Mouse (Mus musculus) heart, adult 18-20 months (tissue): ENCODE results near the gene Lyzl4. TPM values are rescaled to one million over a fixed set of nuclear protein-coding genes. Genes with fewer than 3 reads are reported as not detected.

Experiments used
- DNase-seq, 2 experiments: peaks; one replicate each; pipeline ENCODE4 v3.0.0; 2021 to 2022; ENCODE audit warnings: mixed read lengths in 1 of 2
- long read RNA-seq, 2 experiments: library from polyadenylated mRNA; stranded (forward); transcript quantifications; one replicate each; pipeline ENCODE4 v2.0.0; 2021
- total RNA-seq, 2 experiments: library from RNA; stranded (reverse); gene quantifications; 2 replicates each; pipeline ENCODE4 v1.2.3; 2021

Lyzl4 gene
- not detected for total RNA-seq
- long read RNA-seq, experiment 1, result 0 reads
- long read RNA-seq, experiment 2, result 0 reads

DNA sequence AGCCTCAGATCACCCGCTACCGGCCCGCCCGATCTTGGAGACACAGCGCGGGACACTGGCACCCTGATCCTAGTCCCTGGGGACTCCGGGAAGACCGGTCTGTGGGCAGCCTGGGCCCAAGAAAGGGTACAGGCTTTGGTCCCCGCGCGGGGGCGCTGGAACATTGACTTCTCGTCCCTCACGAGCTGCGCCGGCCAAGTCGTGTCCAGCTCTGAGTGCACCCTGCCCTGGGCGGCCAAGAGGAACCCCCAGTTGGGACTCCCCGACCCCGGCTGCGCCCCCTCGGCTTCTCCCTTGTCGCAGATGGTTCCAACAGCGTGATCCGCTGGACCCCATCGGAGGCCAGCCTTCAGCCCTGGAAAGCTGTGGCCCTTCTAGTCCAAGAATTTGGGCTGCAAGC lies at the start of gene Lyzl4:
TSS of gene Lyzl4 (minus strand) at position 96 of the 400 bp plus-strand sequence.
- DNase-seq, result peak; percentile 83 to 88

DNA sequence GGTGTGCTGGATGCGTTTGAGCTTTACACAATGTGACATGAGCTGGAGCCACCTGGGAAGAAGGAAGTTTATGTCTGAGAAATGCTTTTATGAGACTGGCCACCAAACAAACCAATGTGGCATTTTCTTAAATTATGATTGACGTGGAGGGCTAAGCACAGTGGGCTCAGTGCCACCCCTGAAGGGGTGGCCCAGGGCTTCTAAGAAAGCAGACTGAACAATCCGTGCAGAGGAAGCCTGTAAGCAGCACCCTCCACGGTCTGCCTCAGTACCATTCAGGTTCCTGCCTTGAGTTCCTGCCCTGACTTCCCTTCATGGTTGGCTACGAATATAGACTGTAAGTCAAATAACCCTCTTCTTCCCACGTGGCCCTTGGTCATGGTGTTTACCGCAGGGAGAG lies 48.8 kb upstream of the Lyzl4 start:
- no peak for DNase-seq

GRCm38 (mm10) chr9:121690200-121690651 lies 48.3 kb upstream of the Lyzl4 start:
- no peak for DNase-seq

GRCm38 (mm10) chr9:121684702-121685101 lies 42.8 kb upstream of the Lyzl4 start:
- no peak for DNase-seq

DNA sequence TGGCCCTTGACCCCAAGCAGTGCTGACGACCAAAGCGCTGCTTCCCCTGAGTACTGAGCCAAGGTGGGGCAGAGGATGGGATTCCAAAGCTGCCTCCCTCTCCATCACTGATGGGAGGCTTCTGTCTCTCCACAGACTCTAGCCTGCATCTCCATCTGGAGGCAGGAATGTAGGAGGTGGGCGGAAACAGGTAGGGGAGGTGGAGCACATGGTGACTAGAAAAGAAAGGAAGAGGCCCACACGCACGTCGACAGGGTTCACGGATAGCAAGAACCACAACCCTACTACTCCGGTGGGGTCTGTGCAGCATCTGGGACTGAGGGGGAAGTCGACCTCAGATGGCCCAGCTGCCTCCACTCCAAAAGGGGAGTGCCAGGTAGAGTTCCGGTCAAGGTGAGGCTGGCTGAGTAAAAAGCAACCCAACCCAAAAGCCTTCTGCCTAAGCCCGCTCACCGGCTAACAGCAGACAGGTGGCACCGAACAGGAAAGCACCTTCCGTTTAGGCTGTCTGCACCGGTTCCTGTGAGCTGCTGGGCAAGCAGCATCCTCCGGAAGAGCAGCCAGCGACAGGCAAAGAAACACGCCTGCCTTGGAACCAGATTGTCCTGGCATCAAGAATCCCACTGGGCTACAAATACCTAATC lies 40.3 kb upstream of the Lyzl4 start:
- DNase-seq, result no peak

- DNase-seq, result no peak
These were observed 39.3 kb upstream of the Lyzl4 start for GRCm38 (mm10) chr9:121681191-121681590.

- peak; percentile 56 to 62 for DNase-seq
These were observed 37.7 kb upstream of the Lyzl4 start for GRCm38 (mm10) chr9:121679549-121679948.

DNA sequence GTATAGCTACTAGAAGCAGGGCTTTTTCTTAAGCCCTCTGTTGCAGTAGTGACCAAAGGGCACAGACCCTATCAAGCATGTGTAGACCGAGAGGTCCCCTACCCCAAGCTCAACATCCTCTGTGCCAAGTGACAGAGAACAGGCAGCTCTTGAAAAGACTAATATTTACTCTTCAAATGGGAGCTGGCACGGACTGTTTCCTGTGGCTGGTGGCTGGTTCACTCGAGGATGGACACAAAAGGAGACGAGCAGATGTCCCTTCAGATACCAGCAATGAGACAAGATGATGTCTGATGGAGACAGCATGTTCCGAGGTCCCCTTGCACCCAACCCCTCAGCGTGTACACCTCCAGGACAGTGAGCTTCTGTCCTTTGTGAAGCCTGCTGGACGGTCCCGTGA lies 35.6 kb upstream of the Lyzl4 start:
- no peak for DNase-seq

GRCm38 (mm10) chr9:121677069-121677468 lies 35.2 kb upstream of the Lyzl4 start:
- DNase-seq, result no peak

GRCm38 (mm10) chr9:121675556-121675955 lies 33.7 kb upstream of the Lyzl4 start:
- DNase-seq, result no peak

GRCm38 (mm10) chr9:121675011-121675410 lies 33.1 kb upstream of the Lyzl4 start:
- peak in 1 of 2 experiments; percentile 32 for DNase-seq

DNA sequence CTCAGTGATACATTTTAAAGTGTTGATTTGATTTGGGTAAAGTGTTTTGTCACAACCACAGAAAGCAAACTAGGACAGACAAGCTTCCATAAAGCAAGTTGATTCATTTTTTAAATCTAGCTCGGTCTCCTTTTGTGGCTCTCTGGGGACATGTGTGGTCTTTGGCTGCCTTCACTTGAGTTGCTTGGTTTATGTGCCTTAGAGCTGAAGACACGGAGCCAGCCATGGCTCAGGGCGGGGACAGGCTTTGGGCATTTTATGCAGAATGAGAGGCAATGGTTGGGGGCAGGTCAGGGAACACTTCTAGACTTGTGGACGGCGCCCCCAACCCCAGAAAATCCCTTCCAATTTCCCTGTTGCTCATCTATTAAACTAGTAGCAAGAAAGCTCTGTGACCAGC lies 31.8 kb upstream of the Lyzl4 start:
- no peak for DNase-seq

DNA sequence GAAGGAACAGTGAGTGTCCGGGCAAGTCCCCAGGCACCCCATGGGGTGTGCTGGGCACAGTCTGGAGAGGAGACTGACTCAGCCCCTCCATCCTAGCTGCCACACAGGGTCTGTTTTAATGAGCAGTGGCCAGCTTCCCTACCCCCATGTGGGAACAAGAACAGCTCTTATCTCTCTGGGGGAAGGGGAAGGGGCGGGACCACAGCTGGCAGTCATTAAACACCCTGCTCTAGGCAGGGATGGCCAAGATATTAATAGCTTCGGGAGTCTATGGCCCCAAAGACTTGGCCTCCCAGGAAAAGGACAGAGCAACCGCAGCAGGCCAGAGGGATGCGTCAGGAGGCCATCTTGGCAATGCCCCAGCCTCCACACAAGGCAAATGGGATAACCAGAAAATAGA lies 30.4 kb upstream of the Lyzl4 start:
- DNase-seq, result peak; percentile 69 to 76

DNA sequence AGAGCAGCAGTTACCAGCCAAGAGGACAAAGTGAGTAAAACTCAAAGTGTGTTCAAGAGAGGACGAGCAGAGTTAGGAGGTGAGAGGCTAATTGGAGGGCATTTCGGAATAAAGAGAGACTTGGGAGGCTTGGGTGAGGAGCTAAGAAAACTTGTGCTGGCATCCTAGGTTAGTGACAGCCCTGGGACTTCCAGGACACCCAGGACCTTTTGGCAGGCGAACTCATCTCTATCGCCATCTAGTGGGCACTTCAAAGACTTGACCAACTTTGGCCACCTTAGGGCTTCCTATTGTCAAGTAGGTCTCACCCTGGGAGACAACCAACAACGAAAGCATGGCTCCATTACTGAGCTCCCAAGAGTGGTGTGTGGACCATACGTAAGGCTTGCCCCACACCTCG lies 29.4 kb upstream of the Lyzl4 start:
- DNase-seq, result peak; percentile 60 to 72

GRCm38 (mm10) chr9:121669348-121669791 lies 27.5 kb upstream of the Lyzl4 start:
- peak; percentile 62 to 72 for DNase-seq

GRCm38 (mm10) chr9:121667822-121668221 lies 25.9 kb upstream of the Lyzl4 start:
- DNase-seq, result no peak

GRCm38 (mm10) chr9:121666957-121667630 lies 25.2 kb upstream of the Lyzl4 start:
- DNase-seq, result no peak

DNA sequence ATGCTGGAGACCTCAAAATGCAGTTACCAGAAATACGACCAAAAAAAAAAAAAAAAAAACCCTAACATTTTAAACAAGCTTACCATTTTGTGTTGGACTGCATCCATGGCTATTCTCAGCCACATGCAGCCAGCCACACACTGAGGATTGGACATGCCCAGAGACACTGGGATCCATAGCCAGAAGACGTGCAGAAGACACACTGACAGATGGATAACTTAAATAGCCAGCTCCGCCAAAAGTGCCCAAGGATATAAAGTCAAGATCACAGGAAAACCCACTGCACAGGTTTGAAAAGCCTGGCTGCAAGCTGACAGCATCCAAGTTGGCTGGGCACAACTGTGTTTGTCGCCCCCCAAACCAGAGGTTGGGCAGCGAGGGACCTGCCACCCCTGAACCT lies 22.2 kb upstream of the Lyzl4 start:
- no peak for DNase-seq

GRCm38 (mm10) chr9:121663467-121663866 lies 21.6 kb upstream of the Lyzl4 start:
- DNase-seq, result no peak

GRCm38 (mm10) chr9:121659791-121660190 lies 17.9 kb upstream of the Lyzl4 start:
- DNase-seq, result no peak

- no peak for DNase-seq
These were observed 16.4 kb upstream of the Lyzl4 start for GRCm38 (mm10) chr9:121658248-121658647.

DNA sequence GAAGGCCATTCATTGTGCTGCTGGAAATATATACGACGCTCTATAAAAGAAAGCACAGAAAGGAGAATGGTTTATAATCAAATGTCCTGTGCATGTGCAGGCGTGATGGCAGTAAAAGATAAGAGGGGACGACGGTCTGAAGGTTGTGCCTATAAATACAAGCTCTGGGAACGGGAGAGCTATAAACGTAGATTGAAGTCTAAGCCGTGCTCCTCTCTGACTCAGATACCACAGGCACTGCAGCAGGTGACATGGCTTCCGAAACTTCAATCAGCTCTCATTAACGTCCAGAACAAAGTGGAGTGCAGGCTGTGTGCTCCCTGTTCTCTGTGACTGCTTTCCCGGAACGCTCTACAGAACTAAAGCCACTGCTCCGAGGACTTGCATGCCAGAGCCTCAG lies 15.2 kb upstream of the Lyzl4 start:
- DNase-seq, result no peak

DNA sequence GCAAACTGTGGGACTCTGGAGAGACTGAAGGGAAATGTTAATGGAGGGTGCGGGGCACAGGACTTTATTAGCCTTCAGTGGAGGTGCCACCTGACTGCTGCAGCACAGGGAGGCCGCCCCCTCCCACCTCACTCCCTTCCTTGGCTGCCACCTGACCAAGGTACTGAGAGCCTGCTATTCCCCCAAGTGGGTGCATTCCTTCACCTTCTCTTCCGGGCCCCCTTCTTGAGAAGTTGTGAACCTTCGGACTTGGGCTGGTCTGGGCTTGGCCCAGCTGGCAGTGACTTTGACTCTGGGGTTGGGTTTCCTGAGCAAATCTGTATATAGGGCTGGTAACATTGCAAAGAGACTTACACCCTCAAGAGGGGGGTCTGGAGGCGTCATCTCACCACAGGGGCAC lies 14.4 kb upstream of the Lyzl4 start:
- DNase-seq, result no peak

DNA sequence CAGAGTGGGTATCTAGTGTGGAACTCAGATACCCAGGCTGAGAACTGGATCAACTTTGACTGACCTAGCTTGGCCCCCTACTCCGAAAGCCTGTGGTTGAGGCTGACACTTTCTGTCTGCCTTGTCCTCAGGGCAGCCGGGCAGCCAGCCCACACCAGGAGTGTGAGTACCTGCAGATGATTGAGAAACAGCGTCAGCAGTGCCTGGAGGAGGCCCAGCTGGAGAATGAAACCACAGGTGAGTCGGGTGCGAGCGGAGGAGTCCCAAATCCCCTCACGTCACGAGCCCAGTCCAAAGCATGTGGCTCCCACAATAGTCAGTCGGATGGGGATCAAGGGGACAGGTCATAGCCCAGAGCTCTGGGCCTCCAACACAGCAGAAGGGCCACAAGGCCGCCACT lies 11.8 kb upstream of the Lyzl4 start:
- no peak for DNase-seq
